Mouse (Mus musculus) forebrain, postnatal 0 days (tissue): ENCODE measurements at regions not wholly inside any gene's neighbourhood (a gene's known extent, or its start where the extent isn't known, plus 50 kb on each side); places are given as distances from the start of the nearest gene placed in this dataset.

ENCODE experiments used
- ATAC-seq: fragments of 200-750 bp; cut with Nextera tagmentation; 2 replicates; pipeline ENCODE4 v1.8.0; 2017; ENCODE audit warnings: mild to moderate bottlenecking, moderate library complexity
- DNase-seq: peaks from one replicate; pipeline ENCODE4 v3.0.0-alpha.2; 2015
- H3K27ac ChIP-seq: fragments of 300-500 bp; sonication (generic); 2 replicates; pipeline ENCODE4 v1.5.1; 2014; ENCODE audit warnings: low read depth, mild to moderate bottlenecking, antibody characterized with exemption, low read length, moderate library complexity, mixed read lengths
- H3K27me3 ChIP-seq: fragments of 300-500 bp; sonication (generic); 2 replicates; pipeline ENCODE4 v1.6.1; 2014; ENCODE audit warnings: mild to moderate bottlenecking, low read length, mixed read lengths; ENCODE audit not compliant: insufficient read depth
- H3K36me3 ChIP-seq: fragments of 300-500 bp; sonication (generic); 2 replicates; pipeline ENCODE4 v1.6.1; 2014; ENCODE audit warnings: mild to moderate bottlenecking, moderate library complexity; ENCODE audit not compliant: insufficient read depth
- H3K4me1 ChIP-seq: fragments of 300-500 bp; sonication (generic); 2 replicates; pipeline ENCODE4 v1.6.1; 2014; ENCODE audit warnings: antibody characterized with exemption; ENCODE audit not compliant: insufficient read depth
- H3K4me2 ChIP-seq: fragments of 300-500 bp; sonication (generic); 2 replicates; pipeline ENCODE4 v1.6.1; 2014; ENCODE audit warnings: low read depth, mild to moderate bottlenecking, moderate library complexity
- H3K4me3 ChIP-seq: fragments of 300-500 bp; sonication (generic); 2 replicates; pipeline ENCODE4 v1.5.1; 2014; ENCODE audit warnings: low read depth, low read length, mixed read lengths
- H3K9ac ChIP-seq: fragments of 300-500 bp; sonication (generic); 2 replicates; pipeline ENCODE4 v1.6.1; 2014; ENCODE audit warnings: mild to moderate bottlenecking
- H3K9me3 ChIP-seq: fragments of 300-500 bp; sonication (generic); 2 replicates; pipeline ENCODE4 v1.6.1; 2016; ENCODE audit warnings: low read length
- CTCF ChIP-seq: sonication (generic); IDR thresholded peaks from 2 replicates; pipeline ENCODE4 v1.5.1; 2016; ENCODE audit warnings: antibody characterized with exemption, control low read depth, low read depth
- WGBS: fragments of 180-500 bp; shearing (Covaris S2); extraction: QIAGEN DNeasy Blood & Tissue Kit; methylation state at CpG from one replicate; pipeline ENCODE4 v1.1.7; 2014; 5-methylcytosine and 5-hydroxymethylcytosine counted together

DNA sequence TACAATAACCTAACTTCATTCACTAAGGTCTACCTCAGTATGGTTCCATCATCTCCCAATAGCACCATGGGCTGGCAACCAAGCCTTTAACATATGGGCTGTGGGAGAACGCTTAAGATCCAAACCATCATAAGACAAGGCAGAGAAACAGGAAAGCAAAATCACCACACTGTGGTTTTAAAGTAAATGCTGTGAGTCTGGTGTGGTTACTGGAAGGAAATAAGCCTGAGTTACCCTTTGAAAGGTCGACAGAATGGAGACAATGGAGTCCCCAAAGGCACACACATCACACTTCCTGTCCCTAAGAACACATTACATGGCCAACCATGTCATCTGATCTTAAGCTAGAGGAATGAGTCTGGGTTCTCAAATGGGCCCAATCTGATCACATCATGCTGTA, 405.8 kb upstream of the Gm6657 start:
- no peaks in the 10 kb centered on the region for H3K9me3 ChIP-seq
- H3K27ac ChIP-seq: no peak overlapping the region
- no peak for TF ChIP-seq CTCF
- no peak overlapping the region for H3K4me2 ChIP-seq
- H3K36me3 ChIP-seq: no peaks in the 10 kb centered on the region
- no peak for ATAC-seq
- WGBS: 61% methylated on average over 2 of the region's 2 CpGs
- no peak overlapping the region for H3K9ac ChIP-seq
- H3K4me1 ChIP-seq: 0 out of 2 replicates have a peak, but pooled peaks cover 3% of the 10 kb centered on the region
- no peaks in the 10 kb centered on the region for H3K27me3 ChIP-seq
- H3K4me3 ChIP-seq: no peak overlapping the region
- no peak for DNase-seq

DNA sequence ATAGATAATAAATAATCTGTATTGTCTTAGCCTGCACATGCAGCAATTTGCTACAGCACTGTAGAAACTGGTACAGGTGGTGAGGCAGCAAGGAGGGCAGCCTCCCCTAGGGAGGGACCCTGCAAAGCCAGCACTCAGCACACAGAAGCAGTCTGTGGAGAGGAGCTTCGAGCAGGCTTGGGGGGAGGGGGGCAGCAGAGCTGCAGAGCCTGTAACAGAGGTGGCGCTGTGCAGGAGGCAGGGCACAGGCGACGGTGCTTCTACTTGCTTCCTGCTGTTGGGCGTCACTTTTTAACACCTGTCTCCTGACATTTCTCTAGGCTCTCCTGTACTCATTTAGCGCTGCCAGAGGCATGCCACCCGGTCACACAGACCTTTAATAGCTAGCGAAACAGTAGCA, 404.6 kb upstream of the Gm6657 start:
- WGBS: 8% methylated on average over 8 of the region's 8 CpGs
- Histone ChIP-seq H3K9ac (peak overlapping the region; percentile 26), H3K36me3 (no peaks in the 10 kb centered on the region)

DNA sequence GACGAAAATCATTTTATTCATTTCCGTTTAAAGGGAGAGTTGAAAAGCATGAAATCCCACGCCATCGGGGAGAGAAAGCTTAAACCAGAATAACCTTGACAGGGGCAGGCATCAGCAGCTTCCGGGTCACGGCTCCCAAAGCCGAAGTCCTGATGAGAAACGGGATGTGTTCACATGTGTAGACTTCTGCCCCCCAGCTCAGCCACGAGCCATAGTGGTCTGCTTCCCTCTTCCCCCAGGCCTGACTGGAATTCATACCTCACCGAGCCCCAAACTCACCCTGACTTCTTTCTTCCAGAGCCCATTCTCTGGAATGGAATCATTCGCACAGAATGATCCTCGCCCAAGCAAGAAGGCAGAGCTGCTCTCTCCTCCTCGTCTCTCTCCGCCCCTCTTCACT, 404.2 kb upstream of the Gm6657 start:
- 27% methylated on average over 14 of the region's 14 CpGs for WGBS
- Histone ChIP-seq H3K4me3 (0 out of 2 replicates have a peak overlapping the region, but pooled peaks have one; percentile 13), H3K27me3 (no peaks in the 10 kb centered on the region), H3K36me3 (no peaks in the 10 kb centered on the region), H3K4me1 (0 out of 2 replicates have a peak, but pooled peaks cover 3% of the 10 kb centered on the region), H3K4me2 (peak overlapping the region; percentile 41), H3K27ac (no peak overlapping the region), H3K9me3 (no peaks in the 10 kb centered on the region), H3K9ac (peak overlapping the region; percentile 26)
- TF ChIP-seq CTCF: no peak
- DNase-seq (no peak), ATAC-seq (0 out of 2 replicates have a peak, but pooled peaks have one; percentile 3)

More for the DNA sequence above, 404.6 kb upstream of the Gm6657 start:
- 0 out of 2 replicates have a peak, but pooled peaks cover 3% of the 10 kb centered on the region for H3K4me1 ChIP-seq
- H3K27me3 ChIP-seq: no peaks in the 10 kb centered on the region
- TF ChIP-seq CTCF: peak; percentile 67
- peak overlapping the region; percentile 41 for H3K4me2 ChIP-seq
- 0 out of 2 replicates have a peak overlapping the region, but pooled peaks have one; percentile 13 for H3K4me3 ChIP-seq
- no peak overlapping the region for H3K27ac ChIP-seq
- DNase-seq (peak; percentile 71), ATAC-seq (peak; percentile 92)
- H3K9me3 ChIP-seq: no peaks in the 10 kb centered on the region

DNA sequence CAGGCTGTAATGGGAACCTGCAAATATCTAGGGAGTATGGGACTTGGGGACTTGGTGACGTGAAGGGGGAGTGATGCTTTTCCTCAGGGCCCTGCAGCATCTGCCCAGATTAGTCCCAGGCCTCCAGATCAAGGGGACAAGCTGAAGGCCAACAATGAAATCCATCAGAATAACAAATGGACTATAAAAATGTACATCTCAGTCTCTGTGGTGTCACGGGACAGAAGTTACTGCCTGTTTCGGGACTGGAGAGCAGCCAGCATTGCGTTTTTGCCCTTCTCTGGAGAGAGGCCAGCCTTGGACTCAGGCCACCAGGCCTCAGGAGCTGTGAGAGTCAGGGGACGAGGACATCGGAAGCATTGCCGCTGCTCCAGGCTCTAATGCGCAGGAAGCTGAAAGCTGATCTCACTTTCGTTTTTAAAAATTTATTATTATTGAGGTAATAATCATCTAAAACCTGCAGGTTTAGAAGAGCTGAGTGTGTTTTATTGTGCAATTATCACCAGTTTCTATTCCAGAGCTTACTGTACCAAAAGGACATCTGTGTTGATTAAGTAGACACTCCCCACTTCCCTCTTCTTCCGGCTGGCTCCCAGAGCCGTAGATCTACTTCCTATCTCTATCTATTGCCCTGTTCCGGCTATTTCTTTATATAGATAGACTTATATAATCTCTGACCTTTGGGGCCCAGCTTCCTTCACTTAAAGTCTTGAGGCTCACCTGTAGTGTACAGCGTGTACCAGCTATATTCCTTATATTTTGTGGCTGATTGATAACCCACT, 403.0 kb upstream of the Gm6657 start:
- ATAC-seq (no peak), DNase-seq (no peak)
- Histone ChIP-seq H3K4me1 (0 out of 2 replicates have a peak, but pooled peaks cover 3% of the 10 kb centered on the region), H3K4me2 (no peak overlapping the region), H3K4me3 (no peak overlapping the region), H3K9ac (no peak overlapping the region), H3K27me3 (no peaks in the 10 kb centered on the region), H3K9me3 (no peaks in the 10 kb centered on the region), H3K36me3 (no peaks in the 10 kb centered on the region), H3K27ac (no peak overlapping the region)
- no peak for TF ChIP-seq CTCF
- WGBS: 57% methylated on average over 13 of the region's 13 CpGs

DNA sequence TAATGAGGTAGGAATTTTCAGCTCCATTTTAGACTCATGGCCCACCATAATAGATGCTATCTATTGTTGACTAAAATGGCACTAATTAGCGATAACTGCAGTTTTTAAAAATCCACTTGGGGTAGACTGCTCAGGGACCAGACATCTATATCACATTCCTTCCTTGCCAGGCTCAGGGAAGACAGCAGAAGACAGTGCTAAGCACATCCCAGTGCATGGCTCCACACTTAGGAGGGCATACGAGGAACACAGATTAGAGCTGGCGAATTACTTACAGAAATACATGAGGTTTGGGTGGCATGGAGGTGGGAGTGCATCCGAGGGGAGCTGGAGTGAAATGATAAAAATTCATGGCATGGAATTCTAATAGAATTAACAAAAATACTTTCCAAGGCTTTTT, 395.5 kb upstream of the Gm6657 start:
- Histone ChIP-seq H3K4me3 (no peak overlapping the region), H3K27me3 (no peaks in the 10 kb centered on the region), H3K9me3 (no peaks in the 10 kb centered on the region), H3K4me2 (peak overlapping the region; percentile 18; the same call in 1 of the 2 replicates), H3K36me3 (no peaks in the 10 kb centered on the region), H3K27ac (no peak overlapping the region), H3K9ac (no peak overlapping the region), H3K4me1 (0 out of 2 replicates have a peak, but pooled peaks cover 6% of the 10 kb centered on the region)
- ATAC-seq: no peak
- TF ChIP-seq CTCF: no peak
- DNase-seq: no peak
- 66% methylated on average over 4 of the region's 4 CpGs for WGBS

DNA sequence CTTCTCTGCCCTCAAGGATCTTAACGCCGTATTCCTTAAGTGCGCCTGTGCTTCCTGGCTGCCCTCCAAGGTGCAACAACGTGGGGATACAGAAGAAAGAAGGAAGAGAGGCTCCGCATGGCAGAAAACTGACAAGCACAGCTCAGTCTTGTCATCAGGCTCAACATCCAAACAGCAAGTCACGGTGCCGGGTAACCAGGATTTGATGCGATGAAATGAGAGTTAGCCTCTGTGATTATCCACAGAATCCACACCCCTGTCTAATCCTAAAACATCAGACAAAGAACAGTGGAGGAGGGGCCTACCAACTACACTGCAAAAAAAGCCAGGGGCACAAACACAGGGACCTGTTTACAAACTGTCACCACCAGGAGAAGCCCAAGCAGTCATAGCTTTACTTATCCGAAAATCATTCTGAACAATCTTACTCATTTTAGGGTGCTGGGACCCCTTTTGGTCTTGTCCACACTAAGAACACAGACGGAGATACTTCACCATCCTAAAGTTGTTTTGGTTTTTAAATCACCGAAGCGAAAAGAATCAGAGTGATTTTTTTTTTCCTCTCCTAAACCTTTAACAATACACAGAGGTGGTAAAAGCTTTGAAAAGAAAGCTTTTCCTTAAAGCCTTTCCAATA, 394.8 kb upstream of the Gm6657 start:
- H3K36me3 ChIP-seq: no peaks in the 10 kb centered on the region
- WGBS: 21% methylated on average over 12 of the region's 12 CpGs
- no peak overlapping the region for H3K9ac ChIP-seq
- no peak for TF ChIP-seq CTCF
- no peaks in the 10 kb centered on the region for H3K9me3 ChIP-seq
- peak overlapping the region; percentile 18 for H3K4me2 ChIP-seq
- peak; percentile 52 for DNase-seq
- ATAC-seq: peak; percentile 43
- no peak overlapping the region for H3K4me3 ChIP-seq
- H3K4me1 ChIP-seq: 0 out of 2 replicates have a peak, but pooled peaks cover 6% of the 10 kb centered on the region
- no peaks in the 10 kb centered on the region for H3K27me3 ChIP-seq
- H3K27ac ChIP-seq: no peak overlapping the region

DNA sequence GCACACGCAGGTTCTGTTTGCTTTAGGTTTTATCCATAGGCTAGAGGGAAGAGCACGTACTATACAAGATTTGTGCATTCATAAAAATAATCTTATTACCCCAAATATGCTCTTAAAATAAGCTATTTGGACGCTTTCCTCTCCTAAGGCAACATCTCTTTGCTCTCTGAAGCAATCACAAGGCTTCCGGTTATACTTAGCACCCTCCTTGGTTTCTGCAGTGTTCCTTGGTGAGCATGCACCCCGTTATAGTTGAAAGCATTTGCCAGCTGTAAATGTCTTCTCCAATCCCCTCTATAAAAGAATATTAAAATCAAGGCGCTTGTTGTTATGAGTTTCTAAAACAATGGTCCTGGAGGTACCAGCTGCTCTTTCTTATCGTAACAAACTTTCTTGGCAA, 386.4 kb upstream of the Gm6657 start:
- no peaks in the 10 kb centered on the region for H3K27me3 ChIP-seq
- no peaks in the 10 kb centered on the region for H3K4me1 ChIP-seq
- no peak overlapping the region for H3K4me3 ChIP-seq
- no peak for TF ChIP-seq CTCF
- WGBS: 86% methylated on average over 7 of the region's 7 CpGs
- H3K36me3 ChIP-seq: no peaks in the 10 kb centered on the region
- no peak overlapping the region for H3K4me2 ChIP-seq
- H3K27ac ChIP-seq: no peak overlapping the region
- DNase-seq (no peak), ATAC-seq (no peak)
- H3K9ac ChIP-seq: no peak overlapping the region
- H3K9me3 ChIP-seq: no peaks in the 10 kb centered on the region
